Mouse (Mus musculus): ENCODE data around the gene Prkcsh. TPM values are rescaled to one million over a fixed set of nuclear protein-coding genes. Genes with fewer than 3 reads are reported as not detected.

The Prkcsh gene
- polyA plus RNA-seq, 1 experiment from 2014 or later: 79.9 TPM

DNA sequence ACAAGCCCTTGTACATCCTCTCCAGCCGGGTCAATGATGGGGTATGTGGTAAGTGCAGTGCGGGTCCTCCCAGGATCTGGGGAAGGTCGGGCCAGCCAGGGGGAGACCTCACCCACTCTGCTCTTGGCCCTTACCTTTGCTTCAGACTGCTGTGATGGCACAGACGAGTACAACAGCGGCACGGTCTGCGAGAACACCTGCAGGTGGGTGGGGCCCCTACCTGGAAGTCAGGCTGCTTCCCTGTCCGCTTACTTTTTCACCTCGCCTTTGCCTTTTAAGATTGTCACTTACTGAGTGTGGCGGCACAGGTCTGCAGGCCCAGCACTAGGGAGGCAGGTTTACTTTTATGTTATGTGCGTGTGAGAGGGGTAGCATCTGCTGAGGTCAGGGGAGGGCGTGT lies 1.9 kb downstream of the Prkcsh start:
- H3K4me2 ChIP-seq (ENCODE audit: low read depth, low read length): no peak overlapping the region; the same call in 1 of the 2 replicates
- no peaks in the 10 kb centered on the region; the same call in 1 of the 2 replicates for H3K36me3 ChIP-seq (replicated peaks; ENCODE audit: control insufficient read depth, insufficient read depth, low read depth, low read length)
- H3K27me3 ChIP-seq (ENCODE audit: control insufficient read depth, insufficient read depth, low read length): no peaks in the 10 kb centered on the region
- no peak overlapping the region for H3K9ac ChIP-seq (replicated peaks; ENCODE audit: low read length)
- no peak for DNase-seq (ENCODE audit: low spot score)
- ATAC-seq (replicated peaks; ENCODE audit: insufficient number of reproducible peaks, low FRiP score, low TSS enrichment, low read depth): no peak
- no peaks in the 10 kb centered on the region for H3K4me1 ChIP-seq (ENCODE audit: control insufficient read depth, insufficient read depth, low read length)
- no peak overlapping the region for H3K27ac ChIP-seq (replicated peaks; ENCODE audit: low read depth, low read length)
- H3K4me3 ChIP-seq (ENCODE audit: low read depth, low read length): no peak overlapping the region
- 91% methylated on average over 12 of the region's 12 CpGs for WGBS
- H3K9me3 ChIP-seq (replicated peaks; ENCODE audit: control insufficient read depth, low read length): no peaks in the 10 kb centered on the region

DNA sequence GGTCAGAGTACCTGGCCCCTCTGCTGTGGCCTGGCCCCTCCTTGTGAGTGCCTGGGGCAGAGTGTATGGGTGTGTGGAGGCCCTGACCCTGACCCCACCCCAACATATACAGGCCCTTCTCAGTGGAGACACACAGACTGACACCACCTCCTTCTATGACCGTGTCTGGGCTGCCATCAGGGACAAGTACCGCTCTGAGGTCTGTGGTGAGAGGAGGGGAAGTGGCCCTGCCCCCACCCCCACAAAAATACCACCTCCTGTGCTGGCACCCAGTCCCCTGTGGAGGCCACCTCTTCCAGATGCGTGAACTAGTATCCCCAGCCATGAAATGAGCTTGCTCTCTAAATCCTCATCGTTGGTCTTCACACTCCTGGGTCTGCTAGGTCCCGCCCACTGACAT lies 8.4 kb downstream of the Prkcsh start:
- WGBS: 91% methylated on average over 5 of the region's 5 CpGs
- Histone ChIP-seq H3K9ac (replicated peaks; ENCODE audit: low read length) (no peak overlapping the region), H3K36me3 (replicated peaks; ENCODE audit: control insufficient read depth, insufficient read depth, low read depth, low read length) (peaks cover 19% of the 10 kb centered on the region), H3K4me3 (ENCODE audit: low read depth, low read length) (no peak overlapping the region), H3K9me3 (replicated peaks; ENCODE audit: control insufficient read depth, low read length) (no peaks in the 10 kb centered on the region), H3K4me1 (ENCODE audit: control insufficient read depth, insufficient read depth, low read length) (no peaks in the 10 kb centered on the region), H3K4me2 (ENCODE audit: low read depth, low read length) (no peak overlapping the region), H3K27ac (replicated peaks; ENCODE audit: low read depth, low read length) (no peak overlapping the region), H3K27me3 (ENCODE audit: control insufficient read depth, insufficient read depth, low read length) (no peaks in the 10 kb centered on the region)
- DNase-seq (ENCODE audit: low spot score): no peak
- ATAC-seq (replicated peaks; ENCODE audit: insufficient number of reproducible peaks, low FRiP score, low TSS enrichment, low read depth): peak; percentile 31

DNA sequence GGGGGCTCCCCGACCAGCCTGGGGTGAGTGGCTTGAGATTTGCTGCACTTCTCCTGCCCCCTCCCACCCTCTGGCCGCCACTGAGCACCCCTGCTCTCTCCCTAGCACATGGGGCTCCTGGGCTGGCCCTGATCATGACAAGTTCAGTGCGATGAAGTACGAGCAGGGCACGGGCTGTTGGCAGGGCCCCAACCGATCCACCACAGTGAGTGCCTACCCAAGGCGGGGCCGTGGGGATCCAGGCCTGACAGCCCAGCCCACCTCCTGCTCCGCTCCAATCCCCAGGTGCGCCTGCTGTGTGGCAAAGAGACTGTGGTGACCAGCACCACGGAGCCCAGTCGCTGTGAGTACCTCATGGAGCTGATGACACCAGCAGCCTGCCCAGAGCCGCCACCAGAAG lies 10.1 kb downstream of the Prkcsh start:
- Histone ChIP-seq H3K36me3 (replicated peaks; ENCODE audit: control insufficient read depth, insufficient read depth, low read depth, low read length) (peaks cover 19% of the 10 kb centered on the region), H3K4me1 (ENCODE audit: control insufficient read depth, insufficient read depth, low read length) (no peaks in the 10 kb centered on the region), H3K27ac (replicated peaks; ENCODE audit: low read depth, low read length) (no peak overlapping the region), H3K9ac (replicated peaks; ENCODE audit: low read length) (no peak overlapping the region), H3K4me3 (ENCODE audit: low read depth, low read length) (no peak overlapping the region), H3K9me3 (replicated peaks; ENCODE audit: control insufficient read depth, low read length) (no peaks in the 10 kb centered on the region), H3K27me3 (ENCODE audit: control insufficient read depth, insufficient read depth, low read length) (no peaks in the 10 kb centered on the region), H3K4me2 (ENCODE audit: low read depth, low read length) (no peak overlapping the region)
- DNase-seq (ENCODE audit: low spot score) (no peak), ATAC-seq (replicated peaks; ENCODE audit: insufficient number of reproducible peaks, low FRiP score, low TSS enrichment, low read depth) (no peak)
- 93% methylated on average over 13 of the region's 13 CpGs for WGBS

DNA sequence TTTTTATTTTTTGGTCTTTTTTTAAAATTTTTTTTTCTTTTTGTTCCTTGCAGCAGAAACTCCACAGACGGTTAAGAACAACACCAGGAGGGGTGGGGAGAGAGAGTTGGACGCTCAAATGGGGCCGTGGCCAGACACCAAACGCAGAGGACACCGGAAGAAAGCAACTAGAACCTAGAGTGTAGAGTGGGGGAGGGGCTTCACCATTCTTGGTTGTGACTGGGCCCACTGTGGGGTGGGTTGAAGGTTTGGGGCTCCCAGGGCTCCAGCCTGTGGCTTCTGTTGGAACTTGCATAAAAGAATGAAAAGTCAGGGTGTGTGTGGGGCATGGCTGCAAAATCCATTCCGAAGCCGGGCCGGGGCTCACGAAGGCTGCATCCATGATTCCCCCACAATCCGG lies 13.6 kb downstream of the Prkcsh start:
- Histone ChIP-seq H3K9ac (replicated peaks; ENCODE audit: low read length) (no peak overlapping the region), H3K27me3 (ENCODE audit: control insufficient read depth, insufficient read depth, low read length) (no peaks in the 10 kb centered on the region), H3K4me2 (ENCODE audit: low read depth, low read length) (no peak overlapping the region), H3K36me3 (replicated peaks; ENCODE audit: control insufficient read depth, insufficient read depth, low read depth, low read length) (peaks cover 13% of the 10 kb centered on the region), H3K4me1 (ENCODE audit: control insufficient read depth, insufficient read depth, low read length) (no peaks in the 10 kb centered on the region), H3K27ac (replicated peaks; ENCODE audit: low read depth, low read length) (no peak overlapping the region), H3K4me3 (ENCODE audit: low read depth, low read length) (no peak overlapping the region), H3K9me3 (replicated peaks; ENCODE audit: control insufficient read depth, low read length) (no peaks in the 10 kb centered on the region)
- ATAC-seq (replicated peaks; ENCODE audit: insufficient number of reproducible peaks, low FRiP score, low TSS enrichment, low read depth): no peak
- no peak for DNase-seq (ENCODE audit: low spot score)
- WGBS: 66% methylated on average over 10 of the region's 10 CpGs

DNA sequence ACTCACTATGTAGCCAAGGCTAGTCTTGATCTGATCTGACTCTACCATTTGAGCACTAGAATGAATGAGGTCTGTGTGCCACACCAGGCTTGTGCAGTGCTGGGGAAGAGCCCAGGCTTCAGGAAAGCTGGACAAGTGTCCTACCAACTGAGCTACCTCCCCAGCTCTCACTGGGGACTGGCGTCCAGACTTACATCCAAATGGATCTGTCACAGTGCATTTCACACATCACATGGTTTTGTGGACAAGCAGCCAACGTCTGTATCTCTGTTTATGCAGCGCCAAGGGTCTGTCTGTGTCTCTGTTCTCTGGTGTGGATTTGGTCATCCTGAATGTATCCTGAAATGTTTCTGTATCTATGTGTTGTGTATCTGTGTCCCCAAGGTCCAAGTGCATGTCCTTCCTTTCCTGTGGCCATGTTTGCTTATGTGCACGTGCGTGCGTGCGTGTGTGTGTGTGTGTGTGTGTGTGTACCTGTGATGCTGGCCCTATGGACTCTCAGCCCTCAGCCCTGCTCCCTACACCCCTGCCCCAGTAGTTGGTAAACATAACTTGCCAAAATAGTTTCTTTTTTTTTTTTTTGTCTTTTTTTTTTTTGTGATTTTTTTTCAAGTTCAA lies 14.7 kb downstream of the Prkcsh start:
- H3K4me3 ChIP-seq (ENCODE audit: low read depth, low read length): no peak overlapping the region
- no peaks in the 10 kb centered on the region for H3K9me3 ChIP-seq (replicated peaks; ENCODE audit: control insufficient read depth, low read length)
- H3K36me3 ChIP-seq (replicated peaks; ENCODE audit: control insufficient read depth, insufficient read depth, low read depth, low read length): peaks cover 8% of the 10 kb centered on the region
- H3K27me3 ChIP-seq (ENCODE audit: control insufficient read depth, insufficient read depth, low read length): no peaks in the 10 kb centered on the region
- DNase-seq (ENCODE audit: low spot score) (no peak), ATAC-seq (replicated peaks; ENCODE audit: insufficient number of reproducible peaks, low FRiP score, low TSS enrichment, low read depth) (no peak)
- no peak overlapping the region for H3K9ac ChIP-seq (replicated peaks; ENCODE audit: low read length)
- WGBS: 79% methylated on average over 7 of the region's 7 CpGs
- no peak overlapping the region for H3K27ac ChIP-seq (replicated peaks; ENCODE audit: low read depth, low read length)
- no peak overlapping the region for H3K4me2 ChIP-seq (ENCODE audit: low read depth, low read length)
- H3K4me1 ChIP-seq (ENCODE audit: control insufficient read depth, insufficient read depth, low read length): no peaks in the 10 kb centered on the region

DNA sequence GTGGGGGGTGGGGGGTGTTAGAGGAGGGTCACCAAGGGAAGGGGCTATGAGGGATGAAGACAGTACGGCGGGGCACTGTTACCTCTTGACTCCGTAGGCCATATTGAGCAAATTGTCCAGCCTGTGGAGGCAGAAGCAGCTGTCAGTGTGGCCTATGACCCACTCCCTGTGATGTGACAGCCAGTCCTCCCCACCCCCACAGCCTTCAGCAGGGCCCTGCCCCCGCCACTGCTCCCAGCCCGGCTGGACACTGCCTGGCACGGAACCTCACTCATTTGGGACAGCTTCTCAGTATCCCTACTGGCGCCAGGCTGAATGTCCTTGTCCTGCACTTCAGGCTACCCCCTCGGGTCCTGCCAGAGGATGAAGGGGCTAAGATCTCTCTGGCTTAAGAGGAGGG lies 22.0 kb downstream of the Prkcsh start:
- ATAC-seq (replicated peaks; ENCODE audit: insufficient number of reproducible peaks, low FRiP score, low TSS enrichment, low read depth) (no peak), DNase-seq (ENCODE audit: low spot score) (no peak)
- Histone ChIP-seq H3K36me3 (replicated peaks; ENCODE audit: control insufficient read depth, insufficient read depth, low read depth, low read length) (no peaks in the 10 kb centered on the region), H3K4me2 (ENCODE audit: low read depth, low read length) (no peak overlapping the region), H3K27me3 (ENCODE audit: control insufficient read depth, insufficient read depth, low read length) (no peaks in the 10 kb centered on the region), H3K27ac (replicated peaks; ENCODE audit: low read depth, low read length) (no peak overlapping the region), H3K9me3 (replicated peaks; ENCODE audit: control insufficient read depth, low read length) (no peaks in the 10 kb centered on the region), H3K4me3 (ENCODE audit: low read depth, low read length) (no peak overlapping the region), H3K4me1 (ENCODE audit: control insufficient read depth, insufficient read depth, low read length) (no peaks in the 10 kb centered on the region), H3K9ac (replicated peaks; ENCODE audit: low read length) (no peak overlapping the region)
- WGBS: 44% methylated on average over 8 of the region's 8 CpGs

DNA sequence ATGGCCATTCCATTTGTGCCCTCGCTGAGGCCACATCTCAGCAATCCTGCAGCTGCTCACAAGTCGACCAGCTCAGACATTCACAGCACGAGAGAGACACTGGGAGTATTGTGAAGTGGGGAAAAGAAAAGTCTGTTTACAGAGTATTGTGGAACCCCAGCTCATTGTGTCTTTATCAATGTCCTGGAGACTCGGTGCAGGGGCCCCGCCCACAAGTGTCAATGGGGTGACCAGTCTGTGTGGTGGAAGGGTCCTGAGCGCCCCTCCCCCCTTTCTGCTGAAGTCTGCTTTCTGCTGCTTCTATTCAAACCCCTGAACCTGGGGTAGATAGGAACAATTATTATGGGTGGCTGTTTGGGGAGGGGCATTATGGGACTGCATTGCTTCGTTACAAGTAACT lies 25.9 kb downstream of the Prkcsh start:
- Histone ChIP-seq H3K36me3 (replicated peaks; ENCODE audit: control insufficient read depth, insufficient read depth, low read depth, low read length) (no peaks in the 10 kb centered on the region), H3K27me3 (ENCODE audit: control insufficient read depth, insufficient read depth, low read length) (no peaks in the 10 kb centered on the region), H3K4me2 (ENCODE audit: low read depth, low read length) (no peak overlapping the region)

DNA sequence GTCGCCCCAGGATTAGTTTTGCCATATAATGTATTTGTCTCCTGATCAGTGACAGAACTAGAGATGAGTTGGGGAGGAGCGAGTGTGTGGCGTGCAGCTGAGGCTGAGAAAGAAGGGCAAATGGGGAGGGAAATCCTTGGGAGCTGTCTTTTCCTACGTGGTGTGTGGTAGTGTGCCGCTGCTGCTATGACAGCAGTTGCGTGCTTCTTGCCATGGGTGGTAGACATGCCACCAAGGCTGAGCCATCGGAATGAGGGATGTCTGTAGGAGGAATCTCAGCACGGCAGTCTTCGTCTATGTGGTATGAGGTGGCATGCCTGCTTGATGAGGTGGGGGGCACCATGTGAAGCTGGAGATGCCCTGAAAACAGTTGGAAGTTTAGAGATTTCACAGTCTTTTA lies 27.8 kb downstream of the Prkcsh start:
- Histone ChIP-seq H3K27me3 (ENCODE audit: control insufficient read depth, insufficient read depth, low read length) (no peaks in the 10 kb centered on the region), H3K9ac (replicated peaks; ENCODE audit: low read length) (no peak overlapping the region), H3K9me3 (replicated peaks; ENCODE audit: control insufficient read depth, low read length) (no peaks in the 10 kb centered on the region; the same call in 1 of the 2 replicates), H3K27ac (replicated peaks; ENCODE audit: low read depth, low read length) (no peak overlapping the region), H3K4me2 (ENCODE audit: low read depth, low read length) (no peak overlapping the region), H3K36me3 (replicated peaks; ENCODE audit: control insufficient read depth, insufficient read depth, low read depth, low read length) (no peaks in the 10 kb centered on the region), H3K4me1 (ENCODE audit: control insufficient read depth, insufficient read depth, low read length) (no peaks in the 10 kb centered on the region), H3K4me3 (ENCODE audit: low read depth, low read length) (no peak overlapping the region)
- DNase-seq (ENCODE audit: low spot score) (no peak), ATAC-seq (replicated peaks; ENCODE audit: insufficient number of reproducible peaks, low FRiP score, low TSS enrichment, low read depth) (no peak)
- WGBS: 90% methylated on average over 9 of the region's 9 CpGs

More for the DNA sequence above, 25.9 kb downstream of the Prkcsh start:
- Histone ChIP-seq H3K4me3 (ENCODE audit: low read depth, low read length) (no peak overlapping the region), H3K4me1 (ENCODE audit: control insufficient read depth, insufficient read depth, low read length) (no peaks in the 10 kb centered on the region), H3K9me3 (replicated peaks; ENCODE audit: control insufficient read depth, low read length) (no peaks in the 10 kb centered on the region), H3K27ac (replicated peaks; ENCODE audit: low read depth, low read length) (no peak overlapping the region), H3K9ac (replicated peaks; ENCODE audit: low read length) (no peak overlapping the region)
- no peak for DNase-seq (ENCODE audit: low spot score)
- 41% methylated on average over 7 of the region's 7 CpGs for WGBS
- ATAC-seq (replicated peaks; ENCODE audit: insufficient number of reproducible peaks, low FRiP score, low TSS enrichment, low read depth): peak; percentile 48

Measured in embryonic facial prominence, embryonic 11.5 days (tissue).